Mouse (Mus musculus): ENCODE results near the gene Ccnt1. TPM values are rescaled to one million over a fixed set of nuclear protein-coding genes. Genes with fewer than 3 reads are reported as not detected.
A peak's percentile ranks its signal among the peaks of the same experiment; 100 is the strongest.

Ccnt1 gene
- polyA plus RNA-seq, 1 experiment = 66.8 TPM

DNA sequence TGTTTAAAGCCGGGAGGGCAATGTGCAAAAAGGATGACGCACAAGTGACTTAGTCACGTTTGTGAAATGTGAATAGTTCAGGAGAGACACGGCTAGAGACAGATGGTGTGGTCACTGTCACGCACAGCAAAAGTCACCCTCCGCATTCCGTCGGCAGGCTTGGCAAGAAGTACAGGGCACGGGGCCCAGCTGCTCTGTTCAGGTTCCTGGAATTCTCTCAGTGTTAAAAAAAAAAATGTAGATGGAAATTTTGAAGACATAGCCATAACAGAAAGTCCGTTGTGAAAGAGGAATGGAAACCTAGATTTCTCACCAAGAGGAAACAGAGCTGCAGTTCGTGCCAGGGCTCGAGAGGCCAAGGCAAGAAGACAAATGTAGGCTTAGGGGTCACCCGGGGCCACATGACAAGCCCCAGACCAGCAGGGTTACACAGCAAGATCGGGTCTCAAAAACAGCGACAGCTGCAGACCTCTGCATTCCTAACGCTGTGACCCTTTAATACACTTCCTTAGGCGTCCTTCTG lies 57.9 kb downstream of the Ccnt1 start:
- TF ChIP-seq POLR2A (IDR thresholded peaks at IDR 0.05; ENCODE audit: insufficient read depth, low read length) (no peak), CTCF (IDR thresholded peaks at IDR 0.05; ENCODE audit: low read depth, low read length) (no peak), EP300 (IDR thresholded peaks at IDR 0.05; ENCODE audit: insufficient read depth, low read depth, low read length) (no peak)
- H3K36me3 ChIP-seq (ENCODE audit: control insufficient read depth, insufficient read depth, low read length, poor library complexity, severe bottlenecking) = no peaks in the 10 kb centered on the region
- no peak overlapping the region for H3K4me3 ChIP-seq (ENCODE audit: low read depth, low read length)
- no peak overlapping the region for H3K27ac ChIP-seq (ENCODE audit: insufficient read depth, low read length)
- H3K4me1 ChIP-seq (ENCODE audit: control insufficient read depth, insufficient read depth, low read length) = no peaks in the 10 kb centered on the region
- no peaks in the 10 kb centered on the region for H3K9me3 ChIP-seq (replicated peaks; ENCODE audit: control insufficient read depth, insufficient read depth, low read length, poor library complexity, severe bottlenecking)
- no peaks in the 10 kb centered on the region for H3K27me3 ChIP-seq (ENCODE audit: control insufficient read depth, insufficient read depth, low read length, poor library complexity, severe bottlenecking)
- no peak overlapping the region for H3K9ac ChIP-seq (ENCODE audit: low read depth, poor library complexity, severe bottlenecking)

DNA sequence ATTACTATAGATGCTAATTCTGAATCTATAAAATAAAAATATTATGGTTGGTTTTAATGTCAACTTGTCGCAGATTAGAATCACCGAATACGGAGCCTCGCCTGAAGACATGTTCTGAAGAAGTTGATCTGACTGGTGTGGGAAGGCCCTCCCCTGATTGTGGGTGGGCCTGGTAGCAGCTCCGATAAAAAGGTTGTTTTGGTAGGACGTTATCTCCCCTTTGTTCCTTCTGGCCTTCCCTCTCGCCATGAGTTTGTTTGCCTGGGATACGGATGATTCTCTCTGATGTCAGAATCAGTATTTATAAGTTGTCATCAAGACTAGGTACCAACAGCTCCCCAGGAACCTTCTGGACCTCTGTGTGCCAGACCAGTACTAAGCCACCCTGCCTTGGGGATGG lies 58.5 kb downstream of the Ccnt1 start:
- Histone ChIP-seq H3K36me3 (ENCODE audit: control insufficient read depth, insufficient read depth, low read length, poor library complexity, severe bottlenecking) (no peaks in the 10 kb centered on the region), H3K27me3 (ENCODE audit: control insufficient read depth, insufficient read depth, low read length, poor library complexity, severe bottlenecking) (no peaks in the 10 kb centered on the region), H3K4me3 (ENCODE audit: low read depth, low read length) (no peak overlapping the region), H3K4me1 (ENCODE audit: control insufficient read depth, insufficient read depth, low read length) (no peaks in the 10 kb centered on the region), H3K9me3 (replicated peaks; ENCODE audit: control insufficient read depth, insufficient read depth, low read length, poor library complexity, severe bottlenecking) (no peaks in the 10 kb centered on the region), H3K27ac (ENCODE audit: insufficient read depth, low read length) (no peak overlapping the region), H3K9ac (ENCODE audit: low read depth, poor library complexity, severe bottlenecking) (no peak overlapping the region)
- TF ChIP-seq EP300 (IDR thresholded peaks at IDR 0.05; ENCODE audit: insufficient read depth, low read depth, low read length) (no peak), CTCF (IDR thresholded peaks at IDR 0.05; ENCODE audit: low read depth, low read length) (no peak), POLR2A (IDR thresholded peaks at IDR 0.05; ENCODE audit: insufficient read depth, low read length) (no peak)

DNA sequence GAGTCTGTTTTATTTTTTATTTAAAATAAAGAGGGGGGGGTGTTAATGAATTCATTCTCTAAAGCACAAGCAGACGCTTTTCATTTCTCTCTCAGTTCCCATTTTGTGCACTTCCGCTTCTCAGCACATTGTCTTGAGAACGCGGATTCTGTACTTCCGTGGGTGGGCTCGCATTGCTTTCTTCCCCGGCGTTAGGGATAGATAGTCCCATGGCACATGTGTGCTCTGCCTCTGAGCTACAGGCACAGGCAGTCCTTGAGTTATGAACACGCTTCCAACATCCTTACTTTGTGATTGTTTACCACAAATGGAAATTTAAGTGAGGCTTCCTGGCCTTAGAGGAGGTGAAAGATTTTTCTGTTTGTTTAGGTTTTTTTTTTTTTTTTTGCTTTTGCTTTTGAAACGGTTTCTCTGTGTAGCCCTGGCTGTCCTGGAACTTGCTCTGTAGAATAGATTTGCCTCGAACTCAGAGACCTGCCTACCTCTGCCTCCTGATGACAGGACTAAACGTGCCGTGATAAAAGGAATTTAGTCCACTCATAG lies 59.3 kb downstream of the Ccnt1 start:
- Histone ChIP-seq H3K27ac (ENCODE audit: insufficient read depth, low read length) (no peak overlapping the region), H3K9ac (ENCODE audit: low read depth, poor library complexity, severe bottlenecking) (no peak overlapping the region), H3K9me3 (replicated peaks; ENCODE audit: control insufficient read depth, insufficient read depth, low read length, poor library complexity, severe bottlenecking) (no peaks in the 10 kb centered on the region), H3K4me1 (ENCODE audit: control insufficient read depth, insufficient read depth, low read length) (no peaks in the 10 kb centered on the region), H3K4me3 (ENCODE audit: low read depth, low read length) (no peak overlapping the region), H3K27me3 (ENCODE audit: control insufficient read depth, insufficient read depth, low read length, poor library complexity, severe bottlenecking) (no peaks in the 10 kb centered on the region), H3K36me3 (ENCODE audit: control insufficient read depth, insufficient read depth, low read length, poor library complexity, severe bottlenecking) (no peaks in the 10 kb centered on the region)
- TF ChIP-seq POLR2A (IDR thresholded peaks at IDR 0.05; ENCODE audit: insufficient read depth, low read length) = no peak
- no peak for TF ChIP-seq EP300 (IDR thresholded peaks at IDR 0.05; ENCODE audit: insufficient read depth, low read depth, low read length)
- TF ChIP-seq CTCF (IDR thresholded peaks at IDR 0.05; ENCODE audit: low read depth, low read length) = no peak

DNA sequence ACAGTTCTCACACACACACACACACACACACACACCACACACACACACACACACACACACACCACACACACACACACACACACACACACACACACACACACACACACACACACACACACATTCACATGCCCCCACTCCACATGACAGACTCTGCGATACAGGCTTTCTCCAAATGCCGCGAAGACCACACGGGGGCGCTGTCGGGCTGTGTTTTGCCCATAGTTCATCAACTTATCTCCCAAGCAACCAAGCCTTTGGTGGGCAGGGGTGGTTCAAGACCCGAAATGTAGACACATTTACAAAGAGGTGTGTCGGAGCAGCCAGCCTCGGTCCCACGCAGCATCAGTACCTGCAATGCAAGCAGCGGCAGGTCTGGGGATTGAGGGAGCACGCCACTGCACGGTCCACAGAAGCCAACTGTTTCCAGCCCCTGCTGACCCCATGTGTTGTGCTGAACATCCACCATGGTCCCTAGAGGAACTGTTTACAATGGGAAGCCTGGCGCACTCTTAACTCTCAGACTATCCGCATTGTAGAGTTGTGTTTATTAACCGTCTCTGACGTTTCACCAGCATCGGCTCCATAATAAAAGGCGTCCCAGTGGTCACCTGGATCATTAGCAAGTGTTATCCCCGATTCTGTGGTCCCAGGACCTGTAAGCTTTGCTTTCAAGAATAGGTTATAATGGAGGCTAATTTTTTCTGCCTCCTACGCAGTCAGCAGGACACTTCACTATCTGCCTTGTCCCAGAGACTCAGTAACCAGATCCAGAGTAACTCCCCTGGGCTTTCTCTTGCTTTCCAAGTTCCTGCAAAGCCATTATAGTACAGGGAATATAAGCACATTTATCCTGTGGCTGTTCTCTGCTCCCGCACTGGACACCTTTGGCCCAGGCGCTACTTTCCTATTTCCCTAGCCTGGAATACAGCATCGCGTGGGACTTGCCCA lies 60.0 kb downstream of the Ccnt1 start:
- Histone ChIP-seq H3K9me3 (replicated peaks; ENCODE audit: control insufficient read depth, insufficient read depth, low read length, poor library complexity, severe bottlenecking) (no peaks in the 10 kb centered on the region), H3K36me3 (ENCODE audit: control insufficient read depth, insufficient read depth, low read length, poor library complexity, severe bottlenecking) (no peaks in the 10 kb centered on the region), H3K27ac (ENCODE audit: insufficient read depth, low read length) (no peak overlapping the region), H3K9ac (ENCODE audit: low read depth, poor library complexity, severe bottlenecking) (no peak overlapping the region), H3K4me3 (ENCODE audit: low read depth, low read length) (peak overlapping the region; percentile 42), H3K27me3 (ENCODE audit: control insufficient read depth, insufficient read depth, low read length, poor library complexity, severe bottlenecking) (no peaks in the 10 kb centered on the region), H3K4me1 (ENCODE audit: control insufficient read depth, insufficient read depth, low read length) (no peaks in the 10 kb centered on the region)
- TF ChIP-seq CTCF (IDR thresholded peaks at IDR 0.05; ENCODE audit: low read depth, low read length) (peak; percentile 91), EP300 (IDR thresholded peaks at IDR 0.05; ENCODE audit: insufficient read depth, low read depth, low read length) (no peak)

DNA sequence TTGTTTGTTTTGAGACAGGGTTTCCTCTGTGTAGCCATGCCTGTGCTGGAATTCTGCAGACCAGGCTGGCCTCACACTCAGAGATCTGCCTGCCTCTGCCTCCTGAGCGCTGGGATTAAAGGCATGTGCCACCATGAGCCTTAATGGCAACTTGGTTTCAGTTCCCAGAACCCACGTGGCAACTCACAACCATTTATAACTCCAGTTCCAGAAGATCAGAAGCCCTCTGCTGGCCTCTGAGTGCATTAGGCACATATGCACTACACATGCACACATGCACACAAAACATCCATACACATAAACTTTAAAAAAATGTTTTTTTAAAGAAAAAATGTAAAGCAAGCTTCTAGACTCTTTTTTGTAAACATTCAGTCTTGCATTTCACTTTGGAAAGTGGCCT lies 61.3 kb downstream of the Ccnt1 start:
- H3K36me3 ChIP-seq (ENCODE audit: control insufficient read depth, insufficient read depth, low read length, poor library complexity, severe bottlenecking) = no peaks in the 10 kb centered on the region
- H3K27me3 ChIP-seq (ENCODE audit: control insufficient read depth, insufficient read depth, low read length, poor library complexity, severe bottlenecking) = no peaks in the 10 kb centered on the region
- H3K27ac ChIP-seq (ENCODE audit: insufficient read depth, low read length) = no peak overlapping the region
- H3K4me1 ChIP-seq (ENCODE audit: control insufficient read depth, insufficient read depth, low read length) = no peaks in the 10 kb centered on the region
- H3K9me3 ChIP-seq (replicated peaks; ENCODE audit: control insufficient read depth, insufficient read depth, low read length, poor library complexity, severe bottlenecking) = no peaks in the 10 kb centered on the region
- TF ChIP-seq EP300 (IDR thresholded peaks at IDR 0.05; ENCODE audit: insufficient read depth, low read depth, low read length) = no peak
- H3K9ac ChIP-seq (ENCODE audit: low read depth, poor library complexity, severe bottlenecking) = no peak overlapping the region
- H3K4me3 ChIP-seq (ENCODE audit: low read depth, low read length) = no peak overlapping the region

DNA sequence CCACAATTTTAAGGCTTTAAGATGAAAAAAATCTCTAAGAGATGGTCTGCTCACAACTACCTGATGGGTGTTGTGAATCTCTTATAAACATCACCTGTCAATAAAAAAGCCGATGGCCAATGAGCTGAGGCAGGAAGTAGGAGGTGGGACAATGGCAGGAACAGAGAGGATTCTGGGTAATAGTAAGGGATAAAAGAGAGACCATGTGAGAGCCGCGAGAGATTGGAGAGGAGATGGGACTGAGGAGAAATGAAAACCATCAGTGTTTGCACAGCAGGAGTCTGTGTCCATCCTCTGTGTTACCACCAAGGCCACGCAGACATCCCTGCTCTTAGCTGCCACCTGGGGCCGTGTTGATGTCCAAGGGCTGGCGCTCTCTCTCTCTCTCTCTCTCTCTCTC lies 63.4 kb downstream of the Ccnt1 start:
- TF ChIP-seq POLR2A (IDR thresholded peaks at IDR 0.05; ENCODE audit: insufficient read depth, low read length) (peak; percentile 26), CTCF (IDR thresholded peaks at IDR 0.05; ENCODE audit: low read depth, low read length) (no peak)

More for the DNA sequence above, 63.4 kb downstream of the Ccnt1 start:
- Histone ChIP-seq H3K4me3 (ENCODE audit: low read depth, low read length) (peak overlapping the region; percentile 57), H3K9me3 (replicated peaks; ENCODE audit: control insufficient read depth, insufficient read depth, low read length, poor library complexity, severe bottlenecking) (no peaks in the 10 kb centered on the region), H3K9ac (ENCODE audit: low read depth, poor library complexity, severe bottlenecking) (no peak overlapping the region), H3K36me3 (ENCODE audit: control insufficient read depth, insufficient read depth, low read length, poor library complexity, severe bottlenecking) (no peaks in the 10 kb centered on the region), H3K27me3 (ENCODE audit: control insufficient read depth, insufficient read depth, low read length, poor library complexity, severe bottlenecking) (no peaks in the 10 kb centered on the region), H3K4me1 (ENCODE audit: control insufficient read depth, insufficient read depth, low read length) (no peaks in the 10 kb centered on the region), H3K27ac (ENCODE audit: insufficient read depth, low read length) (no peak overlapping the region)

Data from ES-Bruce4 (cell line).